Mouse (Mus musculus) intestine, postnatal 0 days (tissue): ENCODE measurements around the gene D5Ertd579e. TPM values are rescaled to one million over a fixed set of nuclear protein-coding genes. Genes with fewer than 3 reads are reported as not detected.

ENCODE experiments used
- ATAC-seq: fragments of 200-750 bp; cut with Nextera tagmentation; 2 replicates; pipeline ENCODE4 v1.8.0; 2017; ENCODE audit warnings: mild to moderate bottlenecking, moderate TSS enrichment, moderate library complexity
- H3K27ac ChIP-seq: fragments of 300-500 bp; sonication (generic); 2 replicates; pipeline ENCODE4 v1.5.1; 2014; ENCODE audit warnings: mild to moderate bottlenecking, low read depth, low read length, moderate library complexity
- H3K27me3 ChIP-seq: fragments of 300-500 bp; sonication (generic); replicated peaks from 2 replicates; pipeline ENCODE4 v1.6.1; 2014; ENCODE audit warnings: low read length, mixed read lengths; ENCODE audit not compliant: control insufficient read depth, insufficient read depth
- H3K36me3 ChIP-seq: fragments of 300-500 bp; sonication (generic); 2 replicates; pipeline ENCODE4 v1.6.1; 2014; ENCODE audit warnings: mild to moderate bottlenecking, moderate library complexity; ENCODE audit not compliant: control insufficient read depth, insufficient read depth
- H3K4me1 ChIP-seq: fragments of 300-500 bp; sonication (generic); replicated peaks from 2 replicates; pipeline ENCODE4 v1.6.1; 2014; ENCODE audit warnings: antibody characterized with exemption, low read length, mixed read lengths; ENCODE audit not compliant: control insufficient read depth, insufficient read depth
- H3K4me2 ChIP-seq: fragments of 300-500 bp; sonication (generic); replicated peaks from 2 replicates; pipeline ENCODE4 v1.6.1; 2014; ENCODE audit warnings: low read depth, mild to moderate bottlenecking, moderate library complexity
- H3K4me3 ChIP-seq: fragments of 300-500 bp; sonication (generic); 2 replicates; pipeline ENCODE4 v1.5.1; 2014; ENCODE audit warnings: low read depth, low read length
- H3K9ac ChIP-seq: fragments of 300-500 bp; sonication (generic); 2 replicates; pipeline ENCODE4 v1.6.1; 2014; ENCODE audit warnings: mild to moderate bottlenecking, low read depth, low read length
- H3K9me3 ChIP-seq: fragments of 300-500 bp; sonication (generic); 2 replicates; pipeline ENCODE4 v1.6.1; 2016; ENCODE audit warnings: mixed run types; ENCODE audit not compliant: control insufficient read depth
- CTCF ChIP-seq: sonication (generic); IDR thresholded peaks from 2 replicates; pipeline ENCODE4 v1.5.1; 2016; ENCODE audit warnings: low read depth, mild to moderate bottlenecking, control low read depth, antibody characterized with exemption, moderate library complexity
- WGBS: fragments of 180-500 bp; shearing (Covaris S2); extraction: QIAGEN DNeasy Blood & Tissue Kit; methylation state at CpG from one replicate; pipeline ENCODE4 v1.1.7; 2014; 5-methylcytosine and 5-hydroxymethylcytosine counted together
- polyA plus RNA-seq: library from polyadenylated mRNA; unstranded; fragments of >200 nt; fragmentation: Nextera tagmentation; extraction: Ambion mirVana; gene quantifications from 2 replicates; pipeline ENCODE4 v1.2.1, GENCODE M21; 2015

Gene D5Ertd579e
- polyA plus RNA-seq, 1 experiment from 2014 or later, result 19.6 TPM

- 92% methylated on average over 3 of the region's 3 CpGs for WGBS
- Histone ChIP-seq H3K9me3 (no peaks in the 10 kb centered on the region), H3K36me3 (no peaks in the 10 kb centered on the region), H3K9ac (no peak overlapping the region), H3K27ac (no peak overlapping the region), H3K4me1 (peaks cover 26% of the 10 kb centered on the region), H3K4me3 (no peak overlapping the region), H3K27me3 (no peaks in the 10 kb centered on the region), H3K4me2 (no peak overlapping the region)
- TF ChIP-seq CTCF, result no peak
- ATAC-seq, result no peak
Measured at GRCm38 (mm10) chr5:36556906-36557305, 138.9 kb downstream of the D5Ertd579e start.

GRCm38 (mm10) chr5:36556289-36556688 lies 139.5 kb downstream of the D5Ertd579e start:
- TF ChIP-seq CTCF, result no peak
- Histone ChIP-seq H3K4me3 (no peak overlapping the region), H3K9ac (no peak overlapping the region), H3K4me2 (no peak overlapping the region), H3K9me3 (no peaks in the 10 kb centered on the region), H3K27me3 (no peaks in the 10 kb centered on the region), H3K36me3 (no peaks in the 10 kb centered on the region), H3K4me1 (peaks cover 26% of the 10 kb centered on the region), H3K27ac (no peak overlapping the region; the same call in 1 of the 2 replicates)
- WGBS, result 48% methylated on average over 4 of the region's 4 CpGs
- ATAC-seq, result no peak

GRCm38 (mm10) chr5:36554496-36554895 lies 141.3 kb downstream of the D5Ertd579e start:
- 0 out of 2 replicates have a peak, but pooled peaks have one; percentile 35 for ATAC-seq
- Histone ChIP-seq H3K4me1 (peaks cover 22% of the 10 kb centered on the region), H3K36me3 (no peaks in the 10 kb centered on the region), H3K4me3 (no peak overlapping the region), H3K9ac (no peak overlapping the region), H3K27me3 (no peaks in the 10 kb centered on the region), H3K9me3 (no peaks in the 10 kb centered on the region), H3K4me2 (no peak overlapping the region), H3K27ac (peak overlapping the region; percentile 24; the same call in 1 of the 2 replicates)
- 44% methylated on average over 5 of the region's 5 CpGs for WGBS
- TF ChIP-seq CTCF, result no peak

GRCm38 (mm10) chr5:36553886-36554285 lies 141.9 kb downstream of the D5Ertd579e start:
- Histone ChIP-seq H3K9ac (no peak overlapping the region), H3K9me3 (no peaks in the 10 kb centered on the region), H3K27ac (peak overlapping the region; percentile 24; the same call in 1 of the 2 replicates), H3K4me2 (no peak overlapping the region), H3K27me3 (no peaks in the 10 kb centered on the region), H3K36me3 (no peaks in the 10 kb centered on the region), H3K4me1 (peaks cover 20% of the 10 kb centered on the region), H3K4me3 (no peak overlapping the region)
- ATAC-seq, result peak; percentile 83
- WGBS, result 30% methylated on average over 4 of the region's 4 CpGs
- TF ChIP-seq CTCF, result no peak

- Histone ChIP-seq H3K4me1 (peaks cover 17% of the 10 kb centered on the region), H3K27ac (no peak overlapping the region), H3K9ac (no peak overlapping the region), H3K9me3 (no peaks in the 10 kb centered on the region), H3K27me3 (no peaks in the 10 kb centered on the region), H3K4me2 (no peak overlapping the region), H3K36me3 (no peaks in the 10 kb centered on the region), H3K4me3 (no peak overlapping the region)
- WGBS, result 54% methylated on average over 2 of the region's 2 CpGs
- no peak for ATAC-seq
- no peak for TF ChIP-seq CTCF
Measured at GRCm38 (mm10) chr5:36553056-36553606, 142.7 kb downstream of the D5Ertd579e start.

GRCm38 (mm10) chr5:36552391-36552790 lies 143.4 kb downstream of the D5Ertd579e start:
- no peaks in the 10 kb centered on the region for H3K36me3 ChIP-seq
- no peaks in the 10 kb centered on the region for H3K9me3 ChIP-seq
- H3K4me2 ChIP-seq, result no peak overlapping the region
- no peak overlapping the region for H3K9ac ChIP-seq
- 59% methylated on average over 4 of the region's 4 CpGs for WGBS
- no peak for ATAC-seq
- H3K27me3 ChIP-seq, result no peaks in the 10 kb centered on the region
- H3K27ac ChIP-seq, result no peak overlapping the region
- no peak overlapping the region for H3K4me3 ChIP-seq
- H3K4me1 ChIP-seq, result peaks cover 13% of the 10 kb centered on the region; the same call in 1 of the 2 replicates
- TF ChIP-seq CTCF, result no peak

Other genes with a start within 250 kb of the D5Ertd579e start
- 46.6 and 48.8 TPM in 2 replicates for gene Grpel1, start 231.0 kb downstream of the D5Ertd579e start, polyA plus RNA-seq
- gene Tada2b, start 211.7 kb downstream of the D5Ertd579e start, polyA plus RNA-seq, result 2.0 and 2.3 TPM in 2 replicates
- 0.20 and 0.22 TPM in 2 replicates for gene Ccdc96, start 211.4 kb downstream of the D5Ertd579e start, polyA plus RNA-seq
- 16.8 and 17.2 TPM in 2 replicates for gene Tbc1d14, start 102.7 kb downstream of the D5Ertd579e start, polyA plus RNA-seq
- 22.0 and 22.5 TPM in 2 replicates for gene Bloc1s4, start 52.6 kb upstream of the D5Ertd579e start, polyA plus RNA-seq
- 379 and 386 TPM in 2 replicates for gene Mrfap1, start 100.7 kb upstream of the D5Ertd579e start, polyA plus RNA-seq
- gene Man2b2, start 134.6 kb upstream of the D5Ertd579e start, polyA plus RNA-seq, result 99.0 and 116 TPM in 2 replicates
- gene Ppp2r2c, start 172.5 kb upstream of the D5Ertd579e start, polyA plus RNA-seq, result 0.95 and 1.0 TPM in 2 replicates